Mouse (Mus musculus): ENCODE data around the gene Gemin5. TPM values are rescaled to one million over a fixed set of nuclear protein-coding genes. Genes with fewer than 3 reads are reported as not detected.

Gene Gemin5
- polyA plus RNA-seq, 1 experiment from 2014 or later = 19.8 TPM

DNA sequence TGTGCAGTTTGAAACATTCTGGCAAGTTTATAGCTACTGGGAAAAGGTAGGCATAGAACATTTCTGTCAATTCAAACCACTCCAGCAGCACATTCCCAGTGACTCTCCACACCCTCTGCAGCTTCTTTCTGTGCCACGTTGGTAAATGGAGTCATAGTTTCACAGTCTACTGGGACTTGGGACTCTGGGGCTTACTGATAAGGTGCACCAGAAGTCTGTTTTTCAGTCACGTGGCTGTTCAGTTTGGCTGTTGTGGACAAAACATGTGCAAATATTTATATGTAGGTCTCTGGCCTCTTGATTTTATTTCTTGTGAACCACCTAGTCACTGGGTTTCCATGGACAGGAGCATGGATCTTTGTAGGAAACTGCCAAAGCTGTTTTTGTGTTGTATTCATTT lies 40.8 kb downstream of the Gemin5 start:
- Histone ChIP-seq H3K27me3 (replicated peaks) (no peaks in the 10 kb centered on the region), H3K36me3 (peaks cover 49% of the 10 kb centered on the region), H3K4me3 (replicated peaks) (no peak overlapping the region), H3K4me1 (no peaks in the 10 kb centered on the region), H3K9me3 (no peaks in the 10 kb centered on the region), H3K9ac (no peak overlapping the region), H3K4me2 (no peak overlapping the region), H3K27ac (no peak overlapping the region)
- 63% methylated on average over 2 of the region's 2 CpGs for WGBS
- 0 out of 2 replicates have a peak, but pooled peaks have one; percentile 53 for ATAC-seq (ENCODE audit: insufficient read depth, low FRiP score, low read depth)

DNA sequence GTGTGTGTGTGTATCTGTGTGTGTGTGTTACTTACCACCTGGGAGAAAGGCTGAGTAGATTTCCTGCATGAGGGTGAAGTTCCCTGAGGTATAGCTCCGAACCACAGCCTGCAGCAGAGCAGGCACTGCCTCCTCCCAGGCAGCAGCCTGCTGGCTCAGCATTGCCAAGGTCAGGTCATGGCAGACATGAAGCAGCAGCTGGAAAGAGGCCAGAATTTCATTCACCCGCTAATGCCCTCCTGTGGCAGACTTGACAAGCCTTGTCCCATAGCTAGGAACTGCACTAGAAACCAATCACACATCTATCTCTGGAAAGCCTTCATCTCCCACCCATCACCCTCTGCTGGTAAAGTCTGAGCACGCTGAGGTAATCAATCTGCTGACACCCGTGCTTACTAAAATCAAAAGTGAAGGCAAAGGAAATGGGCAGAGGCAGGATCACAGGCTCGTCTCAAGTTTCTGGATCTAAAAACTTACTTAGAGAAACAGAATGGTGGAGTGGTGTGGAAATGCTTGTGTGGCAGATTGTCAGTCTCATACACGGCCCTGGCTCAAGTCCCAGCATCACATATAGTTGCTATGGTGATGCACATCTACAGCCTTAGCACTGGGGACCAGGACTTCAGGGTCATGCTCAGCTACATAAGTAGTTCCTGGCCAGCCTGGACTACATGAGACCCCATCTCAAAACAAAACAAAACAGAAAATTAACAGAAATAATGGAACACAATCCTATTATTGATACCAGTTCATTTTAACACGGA lies 41.8 kb downstream of the Gemin5 start:
- Histone ChIP-seq H3K4me2 (no peak overlapping the region), H3K27ac (no peak overlapping the region), H3K27me3 (replicated peaks) (no peaks in the 10 kb centered on the region), H3K36me3 (peaks cover 45% of the 10 kb centered on the region), H3K9me3 (no peaks in the 10 kb centered on the region), H3K9ac (no peak overlapping the region), H3K4me3 (replicated peaks) (no peak overlapping the region), H3K4me1 (no peaks in the 10 kb centered on the region)
- no peak for ATAC-seq (ENCODE audit: insufficient read depth, low FRiP score, low read depth)
- WGBS = 61% methylated on average over 7 of the region's 7 CpGs

DNA sequence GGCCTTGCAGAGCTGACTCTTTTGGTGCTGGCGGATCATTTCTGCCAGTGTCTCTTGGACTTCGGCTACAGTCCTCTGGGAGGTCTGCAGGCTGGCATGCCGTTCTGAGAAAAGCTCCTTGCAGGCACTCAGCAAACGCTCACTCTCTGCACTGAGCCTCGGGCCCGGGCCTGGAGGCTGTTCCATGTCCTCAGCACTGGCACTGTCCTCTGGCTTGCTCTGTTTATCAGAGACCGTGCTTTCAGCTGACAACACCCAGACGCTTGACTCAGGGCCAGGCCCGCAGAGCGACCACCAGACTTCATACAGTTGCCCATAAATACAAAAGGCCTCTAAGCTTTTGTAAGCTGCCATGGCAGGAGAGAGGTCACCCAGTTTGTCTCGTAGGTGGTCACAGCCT lies 43.3 kb downstream of the Gemin5 start:
- Histone ChIP-seq H3K27ac (no peak overlapping the region), H3K4me1 (no peaks in the 10 kb centered on the region), H3K4me3 (replicated peaks) (no peak overlapping the region), H3K9me3 (no peaks in the 10 kb centered on the region), H3K9ac (no peak overlapping the region), H3K36me3 (peaks cover 51% of the 10 kb centered on the region), H3K27me3 (replicated peaks) (no peaks in the 10 kb centered on the region), H3K4me2 (no peak overlapping the region)
- 80% methylated on average over 11 of the region's 11 CpGs for WGBS
- no peak for ATAC-seq (ENCODE audit: insufficient read depth, low FRiP score, low read depth)

DNA sequence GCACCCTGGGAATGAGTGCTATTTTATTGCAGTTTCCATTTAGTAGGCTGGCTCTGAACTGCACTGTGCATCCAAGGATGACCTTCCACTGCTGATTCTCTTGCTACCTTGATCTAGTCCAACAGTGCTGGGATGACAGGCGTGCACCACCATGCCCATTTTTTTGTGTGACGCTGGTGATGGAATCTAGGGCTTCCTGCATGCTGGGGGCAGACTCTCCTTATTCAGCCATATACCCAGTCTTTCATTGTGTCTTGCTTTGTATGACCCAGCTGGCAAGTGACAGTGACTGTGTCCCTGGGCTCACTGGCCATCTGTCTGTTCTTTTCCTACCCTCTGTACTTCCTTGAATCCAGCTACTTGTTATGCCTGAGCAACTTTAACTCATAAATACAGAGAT lies 44.6 kb downstream of the Gemin5 start:
- no peaks in the 10 kb centered on the region for H3K9me3 ChIP-seq
- H3K27ac ChIP-seq = no peak overlapping the region
- H3K4me3 ChIP-seq (replicated peaks) = no peak overlapping the region
- H3K4me1 ChIP-seq = no peaks in the 10 kb centered on the region
- 91% methylated on average over 2 of the region's 2 CpGs for whole genome bisulfite sequencing
- H3K36me3 ChIP-seq = peaks cover 51% of the 10 kb centered on the region
- H3K9ac ChIP-seq = no peak overlapping the region
- no peaks in the 10 kb centered on the region for H3K27me3 ChIP-seq (replicated peaks)
- ATAC-seq (ENCODE audit: insufficient read depth, low FRiP score, low read depth) = no peak
- no peak overlapping the region for H3K4me2 ChIP-seq

DNA sequence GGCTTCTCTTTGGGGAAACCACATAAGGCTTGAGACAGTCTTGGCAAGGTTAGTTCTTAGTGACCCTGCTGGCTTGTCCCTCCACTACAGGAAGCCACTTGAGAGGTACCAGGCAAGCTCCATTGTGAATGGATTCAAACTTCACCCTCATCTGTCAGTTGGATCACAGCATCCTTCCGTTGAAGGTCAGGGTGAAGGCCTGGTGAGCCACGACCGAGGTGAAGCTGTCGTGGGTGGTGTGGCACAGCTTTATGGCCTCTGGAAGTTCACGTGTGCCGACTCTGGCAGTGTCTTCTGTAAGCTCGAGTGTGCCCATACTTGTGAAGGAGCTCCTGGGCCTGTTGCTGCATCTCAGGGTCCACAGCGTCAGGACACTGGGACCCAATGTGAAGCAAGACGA lies 47.0 kb downstream of the Gemin5 start:
- H3K4me3 ChIP-seq (replicated peaks) = no peak overlapping the region
- no peaks in the 10 kb centered on the region for H3K4me1 ChIP-seq
- ATAC-seq (ENCODE audit: insufficient read depth, low FRiP score, low read depth) = no peak
- H3K9me3 ChIP-seq = no peaks in the 10 kb centered on the region
- 89% methylated on average over 9 of the region's 9 CpGs for WGBS
- no peak overlapping the region for H3K4me2 ChIP-seq
- H3K27ac ChIP-seq = no peak overlapping the region
- peaks cover 48% of the 10 kb centered on the region for H3K36me3 ChIP-seq
- H3K27me3 ChIP-seq (replicated peaks) = no peaks in the 10 kb centered on the region
- no peak overlapping the region for H3K9ac ChIP-seq

DNA sequence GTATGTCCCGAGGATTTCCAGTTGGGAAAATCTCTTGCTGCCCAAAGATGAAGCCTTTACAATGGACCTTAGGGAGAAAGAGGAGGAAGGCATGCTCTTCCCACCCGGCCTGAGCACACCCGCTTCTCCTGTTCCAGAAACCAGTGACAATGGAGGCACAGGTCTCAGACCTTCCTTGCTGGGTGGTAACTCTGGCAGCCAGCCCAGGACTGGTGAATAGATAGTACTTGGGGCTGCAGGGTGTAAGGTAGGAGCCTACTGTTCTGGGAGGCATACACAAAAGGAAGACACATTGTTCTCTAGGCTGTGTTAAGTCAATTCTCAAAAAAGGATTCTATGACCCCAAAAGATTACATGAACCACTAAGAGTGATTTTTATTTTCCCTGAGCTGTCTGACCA lies 47.7 kb downstream of the Gemin5 start:
- Histone ChIP-seq H3K36me3 (peaks cover 55% of the 10 kb centered on the region), H3K4me2 (no peak overlapping the region), H3K27ac (no peak overlapping the region), H3K9ac (no peak overlapping the region), H3K27me3 (replicated peaks) (no peaks in the 10 kb centered on the region), H3K9me3 (no peaks in the 10 kb centered on the region), H3K4me3 (replicated peaks) (no peak overlapping the region), H3K4me1 (no peaks in the 10 kb centered on the region)
- ATAC-seq (ENCODE audit: insufficient read depth, low FRiP score, low read depth) = no peak
- 79% methylated on average over 3 of the region's 3 CpGs for WGBS

DNA sequence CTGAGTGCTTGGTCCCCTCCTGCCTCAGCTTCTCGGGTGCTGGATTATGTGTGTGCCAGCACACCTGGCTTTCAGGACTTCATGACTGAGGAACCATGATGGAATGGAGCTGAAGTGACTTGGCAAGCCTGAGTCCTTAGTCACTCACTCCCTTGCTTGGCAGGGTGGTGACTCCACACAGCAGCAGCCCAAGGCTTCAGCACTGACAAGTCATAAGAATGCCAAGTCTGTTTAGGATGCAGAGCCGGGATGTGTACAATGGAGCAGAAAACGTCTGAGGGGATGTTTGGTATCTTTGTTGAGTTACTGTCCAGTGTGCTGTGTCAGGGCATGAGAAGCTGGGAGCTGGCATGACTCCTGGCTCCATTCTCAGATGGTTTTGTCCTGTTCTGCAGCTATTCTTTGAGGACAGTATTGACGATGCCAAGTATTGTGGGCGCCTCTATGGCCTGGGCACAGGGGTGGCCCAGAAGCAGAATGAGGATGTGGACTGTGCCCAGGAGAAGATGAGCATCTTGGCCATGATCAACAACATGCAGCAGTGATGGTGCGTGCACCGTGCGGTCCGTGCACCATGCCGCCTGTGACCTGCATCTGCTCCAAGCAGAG lies 51.2 kb downstream of the Gemin5 start:
- Histone ChIP-seq H3K4me1 (no peaks in the 10 kb centered on the region), H3K9me3 (no peaks in the 10 kb centered on the region), H3K4me3 (replicated peaks) (no peak overlapping the region), H3K36me3 (peaks cover 63% of the 10 kb centered on the region), H3K4me2 (no peak overlapping the region), H3K27ac (no peak overlapping the region), H3K9ac (no peak overlapping the region), H3K27me3 (replicated peaks) (no peaks in the 10 kb centered on the region)
- 90% methylated on average over 10 of the region's 10 CpGs for WGBS
- ATAC-seq (ENCODE audit: insufficient read depth, low FRiP score, low read depth) = no peak

DNA sequence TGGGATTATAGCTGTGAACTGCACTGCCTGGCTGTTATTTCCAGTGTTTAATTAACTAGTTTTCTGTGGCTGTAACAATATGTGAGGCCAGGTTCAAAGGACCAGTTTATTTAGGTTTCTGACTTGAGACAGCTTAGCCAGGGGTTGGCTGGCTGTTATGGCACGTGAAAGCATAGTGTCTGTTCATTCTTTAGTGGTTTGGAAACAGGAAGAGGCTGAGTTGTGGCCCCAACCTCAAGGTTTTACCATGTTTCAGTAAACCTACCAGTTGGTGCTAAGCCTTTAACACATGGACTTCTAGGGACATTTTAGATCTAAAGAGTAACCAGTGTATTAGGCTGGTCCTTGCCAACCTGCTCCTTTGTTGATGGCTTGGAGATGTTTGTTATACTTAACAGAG lies 51.8 kb downstream of the Gemin5 start:
- no peak overlapping the region for H3K4me2 ChIP-seq
- no peaks in the 10 kb centered on the region for H3K9me3 ChIP-seq
- WGBS = 71% methylated on average over 1 of the region's 1 CpGs
- H3K36me3 ChIP-seq = peaks cover 65% of the 10 kb centered on the region
- no peaks in the 10 kb centered on the region for H3K4me1 ChIP-seq
- no peak overlapping the region for H3K27ac ChIP-seq
- H3K9ac ChIP-seq = no peak overlapping the region
- no peak overlapping the region for H3K4me3 ChIP-seq (replicated peaks)
- no peaks in the 10 kb centered on the region for H3K27me3 ChIP-seq (replicated peaks)
- no peak for ATAC-seq (ENCODE audit: insufficient read depth, low FRiP score, low read depth)

DNA sequence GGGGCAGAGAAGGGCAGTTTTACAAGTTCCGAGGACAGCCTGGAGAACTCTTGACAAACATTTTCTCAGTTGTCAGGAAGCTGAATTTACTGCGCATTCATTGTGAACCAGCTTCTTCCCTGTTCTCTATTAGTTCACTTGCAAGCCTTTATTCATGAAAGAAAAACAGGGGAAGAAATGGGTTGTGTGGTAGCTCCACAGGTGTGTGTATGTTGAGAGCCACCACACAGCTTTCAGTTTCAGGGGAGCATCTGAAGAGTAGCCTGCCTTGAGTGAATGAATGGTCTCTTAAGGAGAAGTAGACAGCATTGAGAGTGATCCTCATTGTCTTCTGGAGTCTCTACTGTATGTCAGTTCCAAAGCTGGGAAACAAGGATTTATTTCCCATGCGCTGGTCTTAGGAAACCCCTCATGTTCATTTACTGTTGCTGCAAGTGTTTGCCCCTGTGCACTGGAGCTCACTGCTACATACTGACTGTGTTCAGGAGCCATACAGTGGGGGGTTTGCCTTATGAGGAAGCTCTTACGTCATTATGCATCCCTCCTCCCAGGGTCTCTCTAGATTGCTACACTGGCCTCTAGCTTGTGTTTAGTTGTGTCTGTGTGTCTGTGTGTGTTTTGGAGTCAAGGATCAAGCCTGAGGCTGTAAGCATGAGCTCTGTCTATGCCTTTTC lies 60.5 kb downstream of the Gemin5 start:
- H3K4me1 ChIP-seq = peaks cover 12% of the 10 kb centered on the region
- no peak overlapping the region for H3K9ac ChIP-seq
- no peaks in the 10 kb centered on the region for H3K27me3 ChIP-seq (replicated peaks)
- WGBS = 81% methylated on average over 4 of the region's 4 CpGs
- peaks cover 28% of the 10 kb centered on the region for H3K36me3 ChIP-seq
- ATAC-seq (ENCODE audit: insufficient read depth, low FRiP score, low read depth) = no peak
- H3K4me2 ChIP-seq = no peak overlapping the region
- H3K4me3 ChIP-seq (replicated peaks) = no peak overlapping the region
- no peak overlapping the region for H3K27ac ChIP-seq
- no peaks in the 10 kb centered on the region for H3K9me3 ChIP-seq

DNA sequence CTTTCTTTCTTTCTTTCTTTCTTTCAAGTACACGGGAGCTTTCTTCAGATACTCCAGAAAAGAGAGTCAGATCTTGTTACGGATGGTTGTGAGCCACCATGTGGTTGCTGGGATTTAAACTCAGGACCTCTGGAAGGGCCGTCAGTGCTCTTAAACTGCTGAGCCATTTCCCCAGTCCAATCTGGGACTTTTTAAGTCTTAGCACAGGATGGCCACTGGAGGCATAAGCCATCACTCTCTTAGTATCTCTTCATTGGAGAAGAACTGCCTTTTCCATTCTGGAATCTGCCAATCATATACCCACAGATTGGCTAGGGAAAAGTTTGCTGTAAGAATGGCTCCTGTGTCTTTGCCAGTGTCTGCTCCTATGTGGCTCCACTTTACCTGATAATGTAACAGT lies 61.3 kb downstream of the Gemin5 start:
- no peak for ATAC-seq (ENCODE audit: insufficient read depth, low FRiP score, low read depth)
- H3K4me3 ChIP-seq (replicated peaks) = no peak overlapping the region
- H3K27me3 ChIP-seq (replicated peaks) = no peaks in the 10 kb centered on the region
- H3K4me2 ChIP-seq = no peak overlapping the region
- H3K36me3 ChIP-seq = peaks cover 26% of the 10 kb centered on the region
- H3K4me1 ChIP-seq = peaks cover 12% of the 10 kb centered on the region
- H3K9me3 ChIP-seq = no peaks in the 10 kb centered on the region
- no peak overlapping the region for H3K27ac ChIP-seq
- 48% methylated on average over 3 of the region's 3 CpGs for WGBS
- H3K9ac ChIP-seq = no peak overlapping the region

DNA sequence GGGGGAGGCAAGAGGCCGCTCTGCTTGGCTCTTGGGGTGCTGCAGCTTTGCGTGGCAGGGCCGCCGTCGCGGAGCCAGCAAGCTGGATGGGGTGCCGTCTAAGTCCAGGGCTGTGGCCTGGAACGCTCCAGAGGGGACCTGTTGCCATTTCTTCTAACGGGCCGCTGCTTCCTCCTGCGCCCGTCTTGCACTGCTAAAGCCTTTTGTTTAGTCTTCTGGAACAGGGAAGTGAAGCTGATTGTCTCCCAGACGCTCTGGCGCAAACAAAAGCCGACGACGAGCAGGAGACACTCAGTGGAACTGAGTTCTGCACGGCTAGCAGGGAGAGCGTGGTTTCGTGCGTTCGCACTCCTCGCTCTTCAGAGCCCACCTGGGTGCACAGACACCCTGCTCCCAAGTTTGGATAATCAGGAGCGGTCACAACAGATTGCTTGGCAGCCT lies 64.0 kb downstream of the Gemin5 start:
- no peaks in the 10 kb centered on the region for H3K36me3 ChIP-seq
- H3K4me3 ChIP-seq (replicated peaks) = peak overlapping the region; percentile 84
- peak overlapping the region; percentile 87 for H3K9ac ChIP-seq
- H3K4me2 ChIP-seq = peak overlapping the region; percentile 56
- under 1% methylated on average over 24 of the region's 24 CpGs for WGBS
- H3K9me3 ChIP-seq = no peaks in the 10 kb centered on the region
- peaks cover 12% of the 10 kb centered on the region for H3K4me1 ChIP-seq
- peak overlapping the region; percentile 94 for H3K27ac ChIP-seq
- peak; percentile 14; the same call in 1 of the 2 replicates for ATAC-seq (ENCODE audit: insufficient read depth, low FRiP score, low read depth)
- H3K27me3 ChIP-seq (replicated peaks) = no peaks in the 10 kb centered on the region

DNA sequence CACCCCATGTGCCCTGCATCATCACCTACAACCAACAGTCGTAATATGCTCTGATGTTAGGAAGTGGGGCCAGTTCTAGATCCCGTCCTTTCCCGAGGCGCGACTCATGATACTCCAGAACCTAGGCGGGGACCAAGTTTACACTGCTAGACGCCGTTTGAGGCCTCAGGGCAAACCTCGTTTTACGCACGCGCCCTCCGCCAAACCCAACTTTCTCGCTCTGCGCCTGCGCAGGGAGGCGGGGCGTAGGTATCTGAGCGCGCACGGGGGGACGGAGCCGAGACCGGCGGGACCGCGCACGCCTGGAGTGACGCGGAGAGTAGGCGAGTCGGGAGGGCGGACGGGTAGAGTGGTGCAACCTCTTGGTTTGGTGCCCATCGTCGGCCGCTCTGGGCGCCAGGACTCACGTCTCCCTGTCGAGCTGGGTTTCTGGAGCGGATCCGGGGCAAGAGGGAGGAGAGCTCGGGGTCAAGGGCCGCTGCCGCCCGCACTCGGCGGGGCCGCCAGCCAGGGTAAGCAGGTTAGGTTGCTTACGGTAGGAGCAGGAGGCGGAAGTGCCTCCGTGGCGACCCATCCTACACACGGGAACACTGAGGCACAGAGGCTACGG lies 64.5 kb downstream of the Gemin5 start, which contains the start of gene Cnot8:
Cnot8 (plus strand) TSS at position 457 of the 610 bp plus-strand sequence.
- H3K4me1 ChIP-seq = peaks cover 12% of the 10 kb centered on the region

More for the DNA sequence above, 64.5 kb downstream of the Gemin5 start, which contains the start of gene Cnot8:
- peak within 1 kb of the TSS; percentile 84 for H3K4me3 ChIP-seq (replicated peaks)
- H3K9ac ChIP-seq = peak within 1 kb of the TSS; percentile 87
- peak within 1 kb of the TSS; percentile 94 for H3K27ac ChIP-seq
- under 1% methylated on average over 55 of the region's 55 CpGs for WGBS
- no peaks in the 10 kb centered on the region for H3K9me3 ChIP-seq
- H3K27me3 ChIP-seq (replicated peaks) = no peaks in the 10 kb centered on the region
- H3K36me3 ChIP-seq = no peaks in the 10 kb centered on the region
- ATAC-seq (ENCODE audit: insufficient read depth, low FRiP score, low read depth) = peak; percentile 97
- H3K4me2 ChIP-seq = peak within 1 kb of the TSS; percentile 59
